Mouse (Mus musculus) intestine, postnatal 0 days (tissue): ENCODE data around the gene Crtac1. TPM values are rescaled to one million over a fixed set of nuclear protein-coding genes. Genes with fewer than 3 reads are reported as not detected.

Experiments used
- ATAC-seq: fragments of 200-750 bp; cut with Nextera tagmentation; 2 replicates; pipeline ENCODE4 v1.8.0; 2017; ENCODE audit warnings: mild to moderate bottlenecking, moderate TSS enrichment, moderate library complexity
- H3K27ac ChIP-seq: fragments of 300-500 bp; sonication (generic); 2 replicates; pipeline ENCODE4 v1.5.1; 2014; ENCODE audit warnings: mild to moderate bottlenecking, low read depth, low read length, moderate library complexity
- H3K27me3 ChIP-seq: fragments of 300-500 bp; sonication (generic); replicated peaks from 2 replicates; pipeline ENCODE4 v1.6.1; 2014; ENCODE audit warnings: low read length, mixed read lengths; ENCODE audit not compliant: control insufficient read depth, insufficient read depth
- H3K36me3 ChIP-seq: fragments of 300-500 bp; sonication (generic); 2 replicates; pipeline ENCODE4 v1.6.1; 2014; ENCODE audit warnings: mild to moderate bottlenecking, moderate library complexity; ENCODE audit not compliant: control insufficient read depth, insufficient read depth
- H3K4me1 ChIP-seq: fragments of 300-500 bp; sonication (generic); replicated peaks from 2 replicates; pipeline ENCODE4 v1.6.1; 2014; ENCODE audit warnings: antibody characterized with exemption, low read length, mixed read lengths; ENCODE audit not compliant: control insufficient read depth, insufficient read depth
- H3K4me2 ChIP-seq: fragments of 300-500 bp; sonication (generic); replicated peaks from 2 replicates; pipeline ENCODE4 v1.6.1; 2014; ENCODE audit warnings: low read depth, mild to moderate bottlenecking, moderate library complexity
- H3K4me3 ChIP-seq: fragments of 300-500 bp; sonication (generic); 2 replicates; pipeline ENCODE4 v1.5.1; 2014; ENCODE audit warnings: low read depth, low read length
- H3K9ac ChIP-seq: fragments of 300-500 bp; sonication (generic); 2 replicates; pipeline ENCODE4 v1.6.1; 2014; ENCODE audit warnings: mild to moderate bottlenecking, low read depth, low read length
- H3K9me3 ChIP-seq: fragments of 300-500 bp; sonication (generic); 2 replicates; pipeline ENCODE4 v1.6.1; 2016; ENCODE audit warnings: mixed run types; ENCODE audit not compliant: control insufficient read depth
- CTCF ChIP-seq: sonication (generic); IDR thresholded peaks from 2 replicates; pipeline ENCODE4 v1.5.1; 2016; ENCODE audit warnings: low read depth, mild to moderate bottlenecking, control low read depth, antibody characterized with exemption, moderate library complexity
- WGBS: fragments of 180-500 bp; shearing (Covaris S2); extraction: QIAGEN DNeasy Blood & Tissue Kit; methylation state at CpG from one replicate; pipeline ENCODE4 v1.1.7; 2014; 5-methylcytosine and 5-hydroxymethylcytosine counted together
- polyA plus RNA-seq: library from polyadenylated mRNA; unstranded; fragments of >200 nt; fragmentation: Nextera tagmentation; extraction: Ambion mirVana; gene quantifications from 2 replicates; pipeline ENCODE4 v1.2.1, GENCODE M21; 2015

Gene Crtac1
- polyA plus RNA-seq, 1 experiment from 2014 or later, result 4.3 TPM

DNA sequence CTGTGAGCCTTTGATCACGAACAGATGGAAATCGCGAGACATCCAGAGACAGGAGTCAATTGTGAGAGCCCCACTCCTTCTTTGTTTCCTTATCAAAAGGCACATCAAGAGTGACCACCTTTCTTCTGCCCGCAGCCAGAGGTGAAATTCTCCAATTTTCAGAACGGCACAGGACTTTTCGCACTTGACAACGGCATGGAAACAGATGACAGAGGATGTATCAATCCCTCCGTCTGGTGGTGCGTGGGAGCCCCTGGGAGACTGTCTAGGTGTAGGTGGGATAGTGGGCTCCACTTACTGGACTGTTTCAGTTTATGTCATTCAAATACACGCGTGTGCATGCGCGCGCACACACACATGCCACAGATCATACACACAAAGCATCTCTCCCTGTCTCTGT lies 42.0 kb downstream of the Crtac1 start:
- Histone ChIP-seq H3K27ac (no peak overlapping the region), H3K36me3 (no peaks in the 10 kb centered on the region), H3K4me1 (no peaks in the 10 kb centered on the region), H3K27me3 (0 out of 2 replicates have a peak, but pooled peaks cover 5% of the 10 kb centered on the region), H3K4me2 (no peak overlapping the region), H3K4me3 (no peak overlapping the region), H3K9me3 (no peaks in the 10 kb centered on the region), H3K9ac (no peak overlapping the region)
- TF ChIP-seq CTCF, result no peak
- ATAC-seq, result no peak
- 89% methylated on average over 14 of the region's 14 CpGs for WGBS

DNA sequence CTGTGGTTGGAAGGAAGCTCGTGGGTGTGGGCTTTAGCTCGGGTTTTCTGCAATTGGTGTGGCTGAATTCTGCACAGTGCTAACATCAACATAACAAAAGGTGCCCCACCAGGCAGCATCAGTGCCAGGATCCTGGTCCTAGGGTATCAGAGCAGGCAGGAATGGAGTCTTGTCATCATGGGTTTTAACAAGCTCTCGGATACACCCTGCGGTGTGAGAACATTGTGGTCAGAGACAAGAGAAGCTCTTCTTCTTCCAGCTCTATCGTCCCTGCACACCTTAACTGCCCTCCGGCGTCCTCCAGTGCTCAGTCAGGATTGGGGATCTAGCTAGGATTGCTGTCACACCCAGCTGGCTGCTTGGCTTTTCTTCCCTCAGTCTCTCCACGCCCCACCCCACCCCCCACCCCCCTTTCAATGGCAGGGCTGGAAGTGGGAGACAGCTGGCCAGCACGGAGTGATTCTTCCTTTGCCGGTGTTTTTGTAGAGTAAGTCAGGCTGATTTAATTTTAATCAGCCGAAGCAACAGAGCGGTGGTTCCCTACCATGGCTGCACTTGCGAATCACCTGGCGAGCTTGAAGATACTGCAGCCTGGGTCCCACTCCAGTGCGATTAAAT lies 46.5 kb downstream of the Crtac1 start:
- Histone ChIP-seq H3K9me3 (no peaks in the 10 kb centered on the region), H3K27me3 (peaks cover 13% of the 10 kb centered on the region), H3K4me3 (no peak overlapping the region), H3K9ac (no peak overlapping the region), H3K4me1 (no peaks in the 10 kb centered on the region), H3K27ac (no peak overlapping the region), H3K4me2 (no peak overlapping the region), H3K36me3 (no peaks in the 10 kb centered on the region)
- no peak for ATAC-seq
- no peak for TF ChIP-seq CTCF
- WGBS, result 23% methylated on average over 15 of the region's 15 CpGs

DNA sequence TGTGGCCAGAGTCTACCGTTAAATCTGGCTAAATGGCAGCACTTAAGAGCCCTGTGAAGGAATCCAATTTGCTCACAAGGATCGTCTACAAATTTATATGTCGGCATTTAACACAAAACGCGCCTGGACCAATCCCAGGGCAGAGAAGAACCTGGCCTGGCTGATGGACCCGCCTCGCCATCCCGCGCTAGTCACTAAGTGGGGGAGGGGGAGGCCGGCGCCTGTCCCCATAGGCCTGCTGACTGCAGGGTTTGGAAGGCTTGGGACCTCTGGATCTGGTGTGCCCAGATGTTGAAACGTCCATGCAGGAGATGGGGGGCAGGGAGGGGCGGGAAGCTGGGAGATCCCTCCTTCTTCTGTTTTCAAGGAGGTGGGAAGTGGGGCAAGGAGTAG lies 50.6 kb downstream of the Crtac1 start:
- no peaks in the 10 kb centered on the region for H3K9me3 ChIP-seq
- H3K4me3 ChIP-seq, result no peak overlapping the region; the same call in 1 of the 2 replicates
- no peak overlapping the region; the same call in 1 of the 2 replicates for H3K4me2 ChIP-seq
- no peak overlapping the region for H3K9ac ChIP-seq
- WGBS, result 4% methylated on average over 13 of the region's 13 CpGs
- H3K36me3 ChIP-seq, result no peaks in the 10 kb centered on the region
- no peak overlapping the region for H3K27ac ChIP-seq
- H3K4me1 ChIP-seq, result no peaks in the 10 kb centered on the region
- H3K27me3 ChIP-seq, result peaks cover 13% of the 10 kb centered on the region
- no peak for TF ChIP-seq CTCF
- ATAC-seq, result no peak

DNA sequence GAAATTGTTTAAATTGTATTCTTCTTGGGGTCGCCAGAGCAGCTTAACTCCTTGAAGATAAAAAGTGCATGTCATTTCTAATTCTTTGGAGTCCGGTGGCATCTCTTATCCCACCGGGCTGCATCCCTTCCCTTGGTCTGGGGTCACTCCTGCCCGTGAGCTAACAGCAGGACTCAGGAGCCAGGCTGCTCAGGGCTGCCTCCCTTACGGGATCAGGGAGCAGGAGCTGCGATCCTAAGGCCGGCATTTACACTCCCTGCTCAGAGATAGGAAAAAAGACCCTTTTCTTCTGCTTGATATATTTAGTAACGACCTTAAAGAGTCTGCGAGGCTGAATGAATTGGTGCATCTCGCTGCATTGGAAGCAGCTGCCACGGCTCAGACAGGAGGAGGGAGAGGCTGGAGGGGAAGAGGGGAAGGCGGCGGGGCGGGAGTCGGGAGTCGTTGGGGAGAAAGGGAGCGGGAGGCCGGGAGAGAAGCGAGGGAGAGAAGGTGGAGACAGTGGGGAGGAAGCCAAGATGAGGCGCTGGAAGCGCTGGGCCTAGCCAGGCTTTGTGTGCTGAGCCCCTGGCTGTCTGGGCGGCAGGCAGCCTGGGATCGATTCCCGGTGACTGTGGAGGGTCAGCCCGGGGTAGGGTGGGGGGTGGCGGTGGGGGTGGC lies 51.1 kb downstream of the Crtac1 start:
- Histone ChIP-seq H3K36me3 (no peaks in the 10 kb centered on the region), H3K4me2 (no peak overlapping the region; the same call in 1 of the 2 replicates), H3K9ac (no peak overlapping the region), H3K9me3 (no peaks in the 10 kb centered on the region), H3K4me3 (no peak overlapping the region; the same call in 1 of the 2 replicates), H3K27me3 (peaks cover 10% of the 10 kb centered on the region), H3K27ac (no peak overlapping the region), H3K4me1 (no peaks in the 10 kb centered on the region)
- no peak for TF ChIP-seq CTCF
- WGBS, result 2% methylated on average over 24 of the region's 26 CpGs
- ATAC-seq, result no peak

DNA sequence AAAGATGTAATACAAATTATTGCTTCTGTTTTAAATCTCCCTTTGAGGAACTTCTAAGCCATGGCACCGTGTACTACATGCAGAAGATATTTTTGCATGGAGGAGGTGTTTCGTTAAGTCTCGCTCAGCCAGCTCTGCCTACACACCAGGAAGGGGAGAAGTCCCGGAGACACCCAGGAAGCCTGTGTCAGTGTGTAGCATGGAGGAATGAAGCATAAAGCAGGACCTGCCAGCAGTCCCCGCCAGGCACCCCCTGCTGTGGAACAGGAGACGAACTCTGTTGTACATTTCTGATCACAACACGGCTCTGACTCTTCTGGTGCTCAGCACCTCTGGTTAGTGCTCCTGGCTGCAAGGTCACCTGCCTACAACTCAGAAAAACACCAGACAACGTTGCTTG lies 51.8 kb downstream of the Crtac1 start:
- Histone ChIP-seq H3K9me3 (no peaks in the 10 kb centered on the region), H3K4me2 (no peak overlapping the region), H3K27me3 (peaks cover 9% of the 10 kb centered on the region), H3K4me3 (no peak overlapping the region), H3K4me1 (no peaks in the 10 kb centered on the region), H3K9ac (no peak overlapping the region), H3K27ac (no peak overlapping the region), H3K36me3 (no peaks in the 10 kb centered on the region)
- ATAC-seq, result no peak
- no peak for TF ChIP-seq CTCF
- 54% methylated on average over 8 of the region's 8 CpGs for WGBS

DNA sequence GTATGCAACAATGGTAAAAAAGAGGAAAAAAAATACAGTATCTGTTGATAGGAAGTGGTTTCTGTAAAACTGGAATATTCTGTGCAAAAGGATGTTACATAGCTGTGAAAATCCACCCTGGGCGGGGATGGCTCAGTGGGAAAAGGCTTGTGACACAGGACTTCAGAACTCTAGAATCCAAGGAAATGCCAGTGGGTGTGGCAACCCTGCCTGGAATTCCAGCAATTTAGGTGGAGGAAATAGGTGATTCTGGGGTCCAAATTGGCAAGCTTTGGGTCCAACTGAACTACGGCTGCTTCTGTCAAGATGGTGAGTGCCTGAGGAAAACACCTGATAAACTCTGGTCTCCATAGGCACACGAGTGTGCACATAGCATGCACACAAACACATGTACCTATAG lies 54.4 kb downstream of the Crtac1 start:
- ATAC-seq, result no peak
- H3K27me3 ChIP-seq, result peaks cover 9% of the 10 kb centered on the region
- H3K9me3 ChIP-seq, result no peaks in the 10 kb centered on the region
- H3K4me3 ChIP-seq, result no peak overlapping the region
- no peak for TF ChIP-seq CTCF
- no peaks in the 10 kb centered on the region for H3K4me1 ChIP-seq
- H3K4me2 ChIP-seq, result no peak overlapping the region
- WGBS, result 68% methylated on average over 3 of the region's 3 CpGs
- H3K9ac ChIP-seq, result no peak overlapping the region
- no peak overlapping the region for H3K27ac ChIP-seq
- no peaks in the 10 kb centered on the region for H3K36me3 ChIP-seq
